Mouse (Mus musculus) thymus, adult 2 months (tissue): ENCODE data around the gene Dnah17. TPM values are rescaled to one million over a fixed set of nuclear protein-coding genes. Genes with fewer than 3 reads are reported as not detected.

Experiments
- DNase-seq: peaks from one replicate; pipeline ENCODE4 v3.0.0; 2021
- H3K27ac ChIP-seq: fragments of 200-500 bp; 2 replicates; pipeline ENCODE4 v1.5.1; 2012; ENCODE audit warnings: low read length, control low read depth; ENCODE audit not compliant: control insufficient read depth, insufficient read depth
- H3K27me3 ChIP-seq: fragments of 200-500 bp; 2 replicates; pipeline ENCODE4 v1.6.1; 2012; ENCODE audit warnings: mild to moderate bottlenecking, low read length, moderate library complexity, mixed read lengths; ENCODE audit not compliant: control insufficient read depth, insufficient read depth
- H3K36me3 ChIP-seq: fragments of 200-500 bp; 2 replicates; pipeline ENCODE4 v1.6.1; 2012; ENCODE audit warnings: mild to moderate bottlenecking, low read length, moderate library complexity; ENCODE audit not compliant: control insufficient read depth, insufficient read depth
- H3K4me1 ChIP-seq: fragments of 200-500 bp; replicated peaks from 2 replicates; pipeline ENCODE4 v1.6.1; 2012; ENCODE audit warnings: low read length; ENCODE audit not compliant: control insufficient read depth, insufficient read depth
- H3K4me3 ChIP-seq: fragments of 200-500 bp; 2 replicates; pipeline ENCODE4 v1.5.1; 2012; ENCODE audit warnings: mild to moderate bottlenecking, low read length, control low read depth, moderate library complexity; ENCODE audit not compliant: control insufficient read depth, insufficient read depth
- CTCF ChIP-seq: fragments of 200-500 bp; IDR thresholded peaks from 2 replicates; pipeline ENCODE4 v1.5.1; 2012; ENCODE audit warnings: mild to moderate bottlenecking, control low read depth, low read length, moderate library complexity, borderline replicate concordance; ENCODE audit not compliant: control insufficient read depth, poor library complexity, insufficient read depth; ENCODE audit errors: extremely low read depth
- POLR2A ChIP-seq: fragments of 200-500 bp; IDR thresholded peaks from 2 replicates; pipeline ENCODE4 v1.6.1; 2012; ENCODE audit warnings: mild to moderate bottlenecking, low read length, control low read depth, moderate library complexity; ENCODE audit not compliant: control insufficient read depth, poor library complexity, insufficient read depth; ENCODE audit errors: extremely low read depth
- WGBS: fragments of 180-500 bp; shearing (Covaris S2); methylation state at CpG from one replicate; pipeline ENCODE4 v1.1.7; 2018; 5-methylcytosine and 5-hydroxymethylcytosine counted together
- polyA plus RNA-seq: library from polyadenylated mRNA; depleted of rRNA; stranded (reverse); fragments of >200 nt; gene quantifications from 2 replicates; pipeline ENCODE4 v1.2.3, GENCODE M21; 2012

Gene Dnah17
- polyA plus RNA-seq, 1 experiment = 2.3 TPM

DNA sequence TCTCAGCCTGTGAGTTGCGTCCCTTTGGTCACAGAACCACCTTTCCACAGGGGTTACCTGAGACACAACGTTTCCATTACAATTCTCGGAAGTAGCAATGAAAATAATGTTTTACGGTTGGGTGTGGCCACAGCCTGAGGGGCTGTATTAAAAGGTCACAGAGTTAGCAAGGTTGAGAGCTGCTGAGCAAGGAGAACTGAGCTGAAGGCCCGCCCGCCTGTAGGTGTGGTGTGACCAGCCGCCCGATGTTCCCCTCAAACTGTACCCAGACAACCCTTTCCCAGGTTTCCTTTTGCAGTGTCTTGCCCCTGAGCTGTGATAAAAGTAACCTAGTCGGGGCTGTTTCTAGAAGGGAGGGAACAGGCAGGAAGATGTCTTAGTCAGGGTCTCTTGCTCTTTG is 95.4 kb downstream of the Dnah17 start:
- Histone ChIP-seq H3K27me3 (no peaks in the 10 kb centered on the region), H3K4me3 (no peak overlapping the region), H3K27ac (no peak overlapping the region), H3K36me3 (no peaks in the 10 kb centered on the region), H3K4me1 (no peaks in the 10 kb centered on the region; the same call in 1 of the 2 replicates)
- TF ChIP-seq POLR2A (no peak), CTCF (no peak)
- DNase-seq = no peak
- 68% methylated on average over 9 of the region's 9 CpGs for WGBS

DNA sequence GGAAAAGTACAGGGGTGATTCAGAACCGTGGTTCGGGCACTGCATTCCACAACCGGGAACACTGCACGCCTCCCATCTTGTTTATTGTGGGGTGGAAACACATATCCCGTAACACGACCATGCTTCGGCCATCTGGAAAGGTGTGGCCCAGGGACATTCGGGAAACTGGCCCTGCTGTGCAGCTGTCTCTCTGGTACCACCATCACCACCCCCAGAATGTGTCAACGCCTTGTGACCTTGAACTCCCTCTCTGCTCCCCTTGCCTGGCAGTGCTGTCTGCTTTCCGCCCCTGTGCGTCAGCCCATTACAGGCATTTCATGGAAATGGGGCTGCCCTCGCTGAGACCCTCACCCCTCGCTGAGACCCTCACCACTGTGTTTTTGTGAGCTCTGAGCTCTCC is 96.0 kb downstream of the Dnah17 start:
- TF ChIP-seq CTCF (no peak), POLR2A (no peak)
- Histone ChIP-seq H3K4me3 (no peak overlapping the region), H3K27ac (no peak overlapping the region), H3K27me3 (no peaks in the 10 kb centered on the region), H3K4me1 (no peaks in the 10 kb centered on the region; the same call in 1 of the 2 replicates), H3K36me3 (no peaks in the 10 kb centered on the region)
- 91% methylated on average over 13 of the region's 13 CpGs for WGBS
- no peak for DNase-seq

DNA sequence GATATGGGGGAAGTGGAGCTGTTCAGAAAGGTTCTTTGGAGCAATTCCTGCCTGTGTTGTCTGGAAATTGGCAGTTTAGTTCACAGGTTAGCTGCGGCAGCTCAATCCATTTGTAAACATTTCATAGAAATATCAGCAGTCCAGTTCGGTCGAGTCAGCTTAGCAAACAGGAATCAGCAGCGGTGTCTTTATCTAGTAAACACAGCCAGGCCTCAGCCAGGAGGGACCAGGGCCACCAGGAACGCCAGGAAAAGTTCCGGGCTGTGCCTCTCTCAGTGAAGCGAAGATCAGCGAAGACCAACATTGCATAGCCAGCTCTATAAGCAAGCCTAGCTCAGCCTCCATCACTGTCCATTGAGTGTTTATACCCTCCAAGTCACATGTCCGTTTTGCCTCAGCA is 99.3 kb downstream of the Dnah17 start:
- TF ChIP-seq POLR2A = no peak
- no peak for TF ChIP-seq CTCF
- H3K4me1 ChIP-seq = no peaks in the 10 kb centered on the region; the same call in 1 of the 2 replicates
- 0 out of 2 replicates have a peak, but pooled peaks cover 4% of the 10 kb centered on the region for H3K36me3 ChIP-seq
- no peak for DNase-seq
- no peaks in the 10 kb centered on the region for H3K27me3 ChIP-seq
- H3K27ac ChIP-seq = no peak overlapping the region
- H3K4me3 ChIP-seq = no peak overlapping the region
- WGBS = 98% methylated on average over 9 of the region's 9 CpGs

DNA sequence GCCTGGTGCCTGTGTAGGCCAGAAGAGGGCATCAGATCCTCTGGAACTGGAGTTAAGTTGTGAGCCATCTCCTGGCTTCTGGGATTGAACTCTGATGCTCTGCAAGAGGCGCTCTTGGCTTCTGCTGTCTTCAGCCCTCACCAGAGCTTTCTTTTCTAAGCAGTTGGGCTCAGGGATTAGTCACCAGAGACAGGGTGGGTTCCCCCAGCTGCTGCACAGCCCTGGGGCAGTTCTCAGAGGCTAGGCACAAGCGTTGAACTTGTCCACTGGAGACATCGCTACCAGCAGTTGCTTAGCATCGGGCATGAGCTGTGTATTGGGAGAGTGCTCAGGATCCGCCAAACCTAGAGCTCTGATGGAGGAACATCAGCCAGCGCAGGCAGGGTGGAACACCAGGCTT is 101.3 kb downstream of the Dnah17 start:
- TF ChIP-seq CTCF = no peak
- TF ChIP-seq POLR2A = no peak
- no peak for DNase-seq
- Histone ChIP-seq H3K4me3 (no peak overlapping the region), H3K4me1 (no peaks in the 10 kb centered on the region), H3K27ac (no peak overlapping the region), H3K27me3 (no peaks in the 10 kb centered on the region), H3K36me3 (peaks cover 16% of the 10 kb centered on the region)
- WGBS = 98% methylated on average over 6 of the region's 6 CpGs

DNA sequence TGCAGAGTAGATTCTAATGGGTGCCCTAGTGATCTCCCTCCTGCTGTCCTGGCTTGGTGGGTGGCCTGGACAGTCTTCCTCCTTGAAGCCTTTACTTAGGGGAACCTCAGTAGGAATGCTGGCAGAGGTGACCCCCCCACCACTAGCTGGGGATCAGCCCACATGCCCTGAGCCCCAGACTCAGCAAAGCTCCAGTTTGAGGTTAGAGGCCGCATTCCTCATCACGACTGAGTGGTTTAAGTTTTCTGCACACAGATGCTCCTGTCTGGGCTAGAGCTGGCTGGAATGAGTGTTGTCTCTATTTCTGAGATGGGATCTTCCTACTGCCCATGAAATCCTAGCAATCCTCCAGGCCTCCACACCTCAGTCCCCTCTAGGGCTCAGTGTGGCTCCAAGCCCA is 106.3 kb downstream of the Dnah17 start:
- no peak overlapping the region for H3K4me3 ChIP-seq
- 95% methylated on average over 2 of the region's 2 CpGs for WGBS
- no peak for TF ChIP-seq POLR2A
- no peak for TF ChIP-seq CTCF
- H3K27ac ChIP-seq = no peak overlapping the region
- peaks cover 35% of the 10 kb centered on the region for H3K36me3 ChIP-seq
- H3K4me1 ChIP-seq = no peaks in the 10 kb centered on the region
- no peaks in the 10 kb centered on the region for H3K27me3 ChIP-seq
- DNase-seq = no peak

DNA sequence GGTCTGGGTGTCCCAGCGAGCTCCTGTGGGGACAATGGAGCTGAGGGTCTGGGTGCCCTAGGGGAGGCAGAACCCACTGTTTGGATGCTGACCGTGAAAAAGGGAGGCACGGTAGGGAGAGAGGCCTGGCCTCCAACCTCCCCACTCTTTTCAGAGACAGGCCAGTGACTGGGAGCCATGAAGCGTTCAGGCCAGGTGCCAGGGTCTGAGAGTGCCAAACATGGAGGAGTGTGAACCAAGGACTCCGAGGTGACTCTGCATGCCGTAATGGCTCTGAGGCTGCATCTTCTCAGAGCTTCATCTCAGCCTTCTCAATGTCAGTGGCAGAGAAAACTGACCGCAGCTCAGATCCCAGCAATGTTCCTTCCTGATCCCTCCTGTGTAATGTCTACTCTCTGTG is 107.0 kb downstream of the Dnah17 start:
- no peak overlapping the region for H3K27ac ChIP-seq
- DNase-seq = no peak
- no peaks in the 10 kb centered on the region for H3K4me1 ChIP-seq
- H3K4me3 ChIP-seq = no peak overlapping the region
- peaks cover 35% of the 10 kb centered on the region for H3K36me3 ChIP-seq
- WGBS = 97% methylated on average over 7 of the region's 7 CpGs
- TF ChIP-seq CTCF = no peak
- TF ChIP-seq POLR2A = no peak
- H3K27me3 ChIP-seq = no peaks in the 10 kb centered on the region

DNA sequence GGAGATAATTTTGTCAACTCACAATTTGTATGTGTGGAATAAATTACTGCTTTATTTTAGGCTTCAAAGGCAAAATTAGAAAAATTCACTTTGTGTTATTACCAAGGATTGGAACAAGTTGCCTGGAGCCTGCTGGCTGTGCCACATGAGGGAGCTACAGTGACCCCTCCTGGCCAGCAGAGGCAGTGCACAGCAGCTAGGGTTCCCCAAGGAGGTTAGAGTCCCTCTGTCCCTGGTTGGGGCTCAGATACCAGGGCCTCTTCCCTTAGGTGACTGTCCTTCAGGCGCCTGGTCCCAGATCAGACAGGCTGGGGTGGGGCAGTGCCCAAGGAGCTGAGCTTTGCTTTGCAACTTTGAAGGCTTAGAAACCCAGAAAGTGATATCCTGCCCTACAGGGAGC is 108.6 kb downstream of the Dnah17 start:
- H3K4me3 ChIP-seq = no peak overlapping the region

DNA sequence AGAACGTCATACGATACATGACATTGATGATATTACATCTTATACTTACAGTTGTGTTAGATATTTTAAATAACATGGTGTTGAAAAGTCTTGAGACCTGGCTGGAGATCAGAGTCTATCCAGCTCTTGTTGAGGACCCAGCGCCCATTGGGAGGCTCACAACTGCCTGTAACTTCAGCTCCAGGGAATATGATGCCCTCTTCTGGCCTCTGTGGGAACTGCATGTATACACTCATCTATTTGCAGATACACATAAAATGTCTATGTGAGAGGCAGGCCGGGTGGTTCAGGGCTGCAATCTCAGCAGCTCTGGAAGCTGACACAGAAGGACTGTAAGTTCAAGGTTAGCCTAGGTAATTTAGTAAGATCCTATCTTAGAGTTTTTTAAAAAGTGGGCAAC is 112.1 kb downstream of the Dnah17 start:
- Histone ChIP-seq H3K4me3 (no peak overlapping the region), H3K36me3 (peaks cover 18% of the 10 kb centered on the region), H3K4me1 (peaks cover 34% of the 10 kb centered on the region), H3K27me3 (no peaks in the 10 kb centered on the region), H3K27ac (no peak overlapping the region)
- TF ChIP-seq POLR2A (no peak), CTCF (no peak)
- 97% methylated on average over 4 of the region's 4 CpGs for WGBS
- peak; percentile 45 for DNase-seq

More for the DNA sequence above, 108.6 kb downstream of the Dnah17 start:
- Histone ChIP-seq H3K27me3 (no peaks in the 10 kb centered on the region), H3K27ac (no peak overlapping the region), H3K4me1 (peaks cover under 1% of the 10 kb centered on the region; the same call in 1 of the 2 replicates), H3K36me3 (peaks cover 40% of the 10 kb centered on the region)
- peak; percentile 93 for TF ChIP-seq CTCF
- no peak for TF ChIP-seq POLR2A
- 88% methylated on average over 1 of the region's 1 CpGs for WGBS
- DNase-seq = peak; percentile 84
